Mouse (Mus musculus) C2C12 (cell line): ENCODE results near the gene Dydc2.

ENCODE experiments used
- CTCF ChIP-seq: IDR thresholded peaks from one replicate; pipeline ENCODE4 v1.5.1; 2011; ENCODE audit not compliant: control insufficient read depth, insufficient read depth, insufficient read length
- MAX ChIP-seq: IDR thresholded peaks from one replicate; pipeline ENCODE4 v1.6.1; 2011; ENCODE audit warnings: mild to moderate bottlenecking, control low read depth

DNA sequence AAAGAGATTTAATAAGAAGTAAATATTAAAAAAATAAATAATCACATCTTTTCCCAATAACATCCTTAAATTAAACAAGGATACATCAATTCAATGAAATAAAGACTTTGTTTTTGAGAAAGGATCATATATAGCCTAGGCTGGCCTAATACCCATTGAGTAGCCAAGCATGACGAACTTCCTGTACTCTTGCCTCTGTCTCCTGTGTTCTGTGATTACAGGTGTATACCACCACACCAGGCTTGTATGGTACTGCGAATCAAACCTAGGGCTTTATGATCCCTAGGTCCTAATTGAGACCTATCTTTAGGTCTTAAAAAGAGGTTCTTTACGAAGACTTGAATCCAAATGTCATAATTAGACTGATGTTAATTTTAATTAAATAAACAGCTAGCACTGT, 47.8 kb downstream of the Dydc2 start:
- TF ChIP-seq CTCF (no peak), MAX (no peak)
